Mouse (Mus musculus) left cerebral cortex, postnatal 14 days (tissue): ENCODE measurements around the gene Mrpl20. TPM values are rescaled to one million over a fixed set of nuclear protein-coding genes. Genes with fewer than 3 reads are reported as not detected.

Experiments
- DNase-seq, 2 experiments: peaks; one replicate each; pipeline ENCODE4 v3.0.0; 2021 to 2022; ENCODE audit warnings: low spot score in 2 of 2, mixed read lengths in 1 of 2
- intact Hi-C: fragments of 180-260 bp; cut with DNase I; formaldehyde crosslinking; loops from one replicate; pipeline ENCODE4 v1.15.1; 2025
- total RNA-seq, 2 experiments: library from RNA; stranded (reverse); gene quantifications; 2 replicates each; pipeline ENCODE4 v1.2.3; 2021

The Mrpl20 gene
- total RNA-seq, 2 experiments from 2014 or later: 104 to 112 TPM

- DNase-seq: no peak
- intact Hi-C loops: no loop called here
Measured at GRCm38 (mm10) chr4:155821025-155821424, 18.3 kb downstream of the Mrpl20 start.

- DNase-seq: no peak
- intact Hi-C loops: no loop called here
Measured at GRCm38 (mm10) chr4:155823443-155823842, 20.8 kb downstream of the Mrpl20 start.

GRCm38 (mm10) chr4:155829866-155830265 is 27.2 kb downstream of the Mrpl20 start:
- intact Hi-C loops: no loop called here
- DNase-seq: no peak

- intact Hi-C loops: no loop called here
- no peak for DNase-seq
Measured at GRCm38 (mm10) chr4:155830596-155830995, 27.9 kb downstream of the Mrpl20 start.

GRCm38 (mm10) chr4:155831205-155831766 is 28.6 kb downstream of the Mrpl20 start, which contains the start of gene Aurkaip1:
Aurkaip1 (plus strand) TSS chr4:155831272.
- intact Hi-C loops: no loop called here
- DNase-seq: peak; percentile 95 to 97

- no peak for DNase-seq
- intact Hi-C loops: no loop called here
Measured at GRCm38 (mm10) chr4:155831831-155832230, 29.2 kb downstream of the Mrpl20 start.

GRCm38 (mm10) chr4:155832321-155832720 is 29.6 kb downstream of the Mrpl20 start:
- DNase-seq: no peak
- intact Hi-C loops: no loop called here

- intact Hi-C loops: no loop called here
- DNase-seq: no peak
Measured at GRCm38 (mm10) chr4:155833234-155833633, 30.6 kb downstream of the Mrpl20 start.

GRCm38 (mm10) chr4:155833836-155834235 is 31.2 kb downstream of the Mrpl20 start:
- DNase-seq: peak; percentile 77 to 94
- intact Hi-C loops: no loop called here

- intact Hi-C loops: no loop called here
Measured at GRCm38 (mm10) chr4:155837404-155838010, 34.8 kb downstream of the Mrpl20 start.

GRCm38 (mm10) chr4:155838187-155839153 is 35.8 kb downstream of the Mrpl20 start:
- DNase-seq: no peak
- intact Hi-C loops: no loop called here

More at GRCm38 (mm10) chr4:155837404-155838010, 34.8 kb downstream of the Mrpl20 start:
- no peak for DNase-seq

GRCm38 (mm10) chr4:155839483-155839910 is 36.8 kb downstream of the Mrpl20 start, which contains the start of gene Mxra8:
Mxra8 (plus strand) TSS chr4:155839680.
- intact Hi-C loops: no loop called here
- peak in 1 of 2 experiments; percentile 41 for DNase-seq

GRCm38 (mm10) chr4:155840076-155841002 is 37.7 kb downstream of the Mrpl20 start:
- intact Hi-C loops: no loop called here
- DNase-seq: peak in 1 of 2 experiments; percentile 59

GRCm38 (mm10) chr4:155841003-155841454 is 38.4 kb downstream of the Mrpl20 start:
- DNase-seq: peak in 1 of 2 experiments; percentile 62
- intact Hi-C loops: no loop called here

GRCm38 (mm10) chr4:155841651-155842270 is 39.1 kb downstream of the Mrpl20 start:
- intact Hi-C loops: no loop called here
- no peak for DNase-seq

GRCm38 (mm10) chr4:155843231-155843630 is 40.6 kb downstream of the Mrpl20 start:
- DNase-seq: no peak
- intact Hi-C loops: no loop called here

GRCm38 (mm10) chr4:155846871-155847578 is 44.3 kb downstream of the Mrpl20 start, which contains the start of gene Dvl1:
Dvl1 (plus strand) TSS chr4:155847402.
- peak; percentile 90 to 96 for DNase-seq
- intact Hi-C loops: no loop called here
